Mouse (Mus musculus) bone marrow, adult 2 months (tissue): ENCODE data around the gene Fam71e1. TPM values are rescaled to one million over a fixed set of nuclear protein-coding genes. Genes with fewer than 3 reads are reported as not detected.
A peak's percentile ranks its signal among the peaks of the same experiment; 100 is the strongest.

ENCODE experiments used
- H3K27ac ChIP-seq: fragments of 200-500 bp; 2 replicates; pipeline ENCODE4 v1.5.1; 2012; ENCODE audit warnings: low read depth, mild to moderate bottlenecking, control low read depth, inconsistent platforms, low read length; ENCODE audit not compliant: control insufficient read depth, poor library complexity, insufficient read depth
- H3K4me1 ChIP-seq: fragments of 200-500 bp; 2 replicates; pipeline ENCODE4 v1.6.1; 2011; ENCODE audit warnings: low read length; ENCODE audit not compliant: control insufficient read depth, insufficient read depth
- H3K4me3 ChIP-seq: fragments of 200-500 bp; replicated peaks from 2 replicates; pipeline ENCODE3; 2011; ENCODE audit warnings: mild to moderate bottlenecking, low read depth, low read length, control low read depth; ENCODE audit not compliant: control insufficient read depth
- CTCF ChIP-seq: fragments of 200-500 bp; IDR thresholded peaks from 2 replicates; pipeline ENCODE4 v1.5.1; 2011; ENCODE audit warnings: low read length, control low read depth; ENCODE audit not compliant: control insufficient read depth, insufficient read depth
- POLR2A ChIP-seq: fragments of 200-500 bp; IDR thresholded peaks from 2 replicates; pipeline ENCODE4 v1.6.1; 2011; ENCODE audit warnings: low read depth, mild to moderate bottlenecking, control low read depth, low read length, borderline replicate concordance; ENCODE audit not compliant: control insufficient read depth
- WGBS: fragments of 180-500 bp; shearing (Covaris S2); methylation state at CpG from one replicate; pipeline ENCODE4 v1.1.7; 2018; 5-methylcytosine and 5-hydroxymethylcytosine counted together
- polyA plus RNA-seq: library from polyadenylated mRNA; stranded (reverse); fragments of >200 nt; gene quantifications from 2 replicates; pipeline ENCODE4 v1.2.4, GENCODE M21; 2011; ENCODE audit warnings: low replicate concordance; ENCODE audit not compliant: missing spikeins, insufficient read depth, insufficient read length

Fam71e1 gene
- polyA plus RNA-seq, 1 experiment = 5.0 TPM

DNA sequence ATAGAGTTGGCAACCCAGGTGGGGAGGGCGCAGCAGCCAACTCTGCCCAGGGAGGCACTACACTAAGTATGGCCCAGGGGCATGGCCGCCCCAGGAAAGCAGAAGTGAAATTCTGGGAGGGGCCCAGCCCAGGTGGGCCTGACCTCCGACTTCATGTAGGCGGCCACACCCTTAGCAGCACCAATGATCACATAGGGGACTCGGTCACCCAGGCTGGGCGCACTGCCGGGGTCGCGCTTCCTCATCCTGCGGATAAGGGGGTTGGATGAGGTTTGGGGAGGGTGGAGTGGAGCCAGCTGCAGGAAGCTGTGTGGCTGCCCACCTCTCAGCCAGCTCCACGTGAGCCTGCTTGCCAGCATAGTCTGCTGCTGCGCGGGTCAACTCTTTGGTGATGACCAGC lies 37.9 kb downstream of the Fam71e1 start:
- H3K4me3 ChIP-seq = no peak overlapping the region
- H3K27ac ChIP-seq = peak overlapping the region; percentile 90
- no peak for TF ChIP-seq CTCF
- TF ChIP-seq POLR2A = peak; percentile 36; the same call in 1 of the 2 replicates
- WGBS = 47% methylated on average over 13 of the region's 13 CpGs
- peaks cover 3% of the 10 kb centered on the region for H3K4me1 ChIP-seq

DNA sequence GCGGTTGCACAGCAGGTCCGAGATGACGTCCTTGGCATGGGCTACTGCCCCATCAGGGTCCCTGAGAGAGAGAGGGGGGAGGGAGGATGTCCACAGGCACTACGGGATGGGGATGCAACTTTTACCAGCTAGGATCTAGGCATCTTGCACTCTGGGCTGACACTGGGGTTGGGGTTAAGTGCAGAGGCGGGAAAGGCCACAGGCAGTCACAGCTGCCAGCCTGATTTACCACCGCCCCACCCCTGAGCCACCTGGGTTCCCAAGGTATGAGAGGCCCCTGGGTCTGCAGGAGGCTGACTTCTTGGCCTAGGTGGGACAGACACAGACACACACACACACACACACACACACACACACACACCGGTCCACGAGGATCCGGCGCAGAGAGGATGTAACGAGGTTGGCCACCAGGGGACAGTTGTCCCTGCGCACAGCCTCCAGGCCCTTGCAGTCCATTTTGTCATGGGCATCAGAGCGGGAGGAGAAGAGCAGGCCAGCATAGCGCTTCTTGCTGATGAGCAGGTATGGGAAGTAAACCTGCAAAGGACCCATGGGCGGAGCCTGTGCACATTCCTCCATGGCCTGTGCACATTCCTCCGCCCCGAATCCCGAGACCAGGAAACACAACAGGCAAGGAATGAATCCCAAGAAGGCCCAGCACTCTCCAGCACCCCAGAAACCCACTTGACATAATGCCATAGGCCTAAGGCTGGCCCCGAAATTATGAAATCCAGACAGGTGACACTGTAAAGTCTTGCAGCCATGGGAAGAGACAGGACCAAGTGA lies 38.5 kb downstream of the Fam71e1 start:
- 86% methylated on average over 19 of the region's 19 CpGs for WGBS
- H3K4me1 ChIP-seq = peaks cover 3% of the 10 kb centered on the region
- H3K4me3 ChIP-seq = no peak overlapping the region
- TF ChIP-seq CTCF (0 out of 2 replicates have a peak, but pooled peaks have one; percentile 11), POLR2A (no peak)
- H3K27ac ChIP-seq = peak overlapping the region; percentile 90

DNA sequence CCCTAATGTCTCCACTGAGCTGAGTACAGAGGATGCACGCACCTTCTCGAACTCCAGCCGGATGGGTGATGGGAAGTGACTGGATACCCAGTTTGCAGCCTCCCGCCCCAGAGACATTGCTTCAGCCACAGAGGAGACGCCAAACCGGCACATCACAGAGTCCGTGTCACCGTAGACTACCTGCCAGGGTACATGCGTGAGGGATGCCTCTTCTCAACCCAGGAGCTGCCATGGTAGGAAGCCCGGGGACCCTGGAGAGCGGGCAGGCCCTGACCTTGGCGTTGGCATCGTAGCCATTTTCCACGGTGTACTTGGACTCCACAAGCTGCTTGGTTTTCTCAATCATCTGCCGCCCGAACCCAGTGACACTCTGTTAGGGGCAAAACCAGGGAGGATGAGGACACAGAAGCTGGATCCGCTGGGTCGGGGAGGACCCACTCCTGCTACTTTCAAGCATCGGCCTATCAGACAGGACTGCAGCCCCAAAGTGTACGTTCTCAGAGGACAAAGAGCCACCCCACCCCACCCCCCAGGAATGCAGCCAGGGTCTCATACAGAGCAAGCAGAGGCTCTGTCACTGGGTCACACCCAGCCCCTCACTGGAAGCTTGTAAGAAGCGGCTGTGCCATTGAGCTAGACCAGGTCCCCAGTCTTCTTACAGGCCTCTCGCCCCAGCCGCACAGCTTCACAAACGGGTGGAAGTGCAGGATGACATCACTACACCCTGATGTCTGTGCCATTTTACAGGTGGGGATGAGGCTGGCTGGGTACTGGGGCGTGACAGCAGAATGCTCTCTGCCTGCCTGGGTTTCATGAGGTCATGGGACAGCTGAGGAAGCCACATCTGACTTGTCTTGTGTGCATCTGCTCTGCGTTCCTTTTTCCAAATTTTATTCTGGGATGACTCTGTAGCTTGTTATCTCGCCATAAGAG lies 39.5 kb downstream of the Fam71e1 start:
- Histone ChIP-seq H3K27ac (peak overlapping the region; percentile 57), H3K4me3 (no peak overlapping the region), H3K4me1 (peaks cover 3% of the 10 kb centered on the region)
- TF ChIP-seq CTCF = no peak
- no peak for TF ChIP-seq POLR2A
- WGBS = 90% methylated on average over 27 of the region's 27 CpGs

DNA sequence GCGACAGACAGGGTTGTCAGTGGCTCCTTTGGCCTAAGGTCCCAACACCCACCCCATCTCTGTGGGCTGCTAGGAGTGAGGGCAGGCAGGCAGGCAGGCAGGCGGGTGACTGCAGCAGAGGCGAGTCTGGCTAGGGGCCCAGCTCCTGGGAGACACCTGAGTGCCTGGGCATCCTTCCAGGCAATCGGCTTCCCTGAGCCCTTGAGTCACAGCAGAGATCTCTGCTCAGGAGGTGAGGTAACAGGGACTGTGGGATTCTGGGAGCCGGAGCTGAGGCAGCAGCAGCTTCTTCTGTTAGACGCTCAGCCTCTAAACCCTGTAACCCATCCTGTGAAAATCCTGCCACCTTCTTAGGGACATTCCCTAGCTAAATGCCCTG lies 40.2 kb downstream of the Fam71e1 start:
- no peak overlapping the region for H3K4me3 ChIP-seq
- peaks cover 3% of the 10 kb centered on the region for H3K4me1 ChIP-seq
- peak overlapping the region; percentile 57 for H3K27ac ChIP-seq
- TF ChIP-seq POLR2A = no peak
- no peak for TF ChIP-seq CTCF
- 82% methylated on average over 6 of the region's 6 CpGs for WGBS

DNA sequence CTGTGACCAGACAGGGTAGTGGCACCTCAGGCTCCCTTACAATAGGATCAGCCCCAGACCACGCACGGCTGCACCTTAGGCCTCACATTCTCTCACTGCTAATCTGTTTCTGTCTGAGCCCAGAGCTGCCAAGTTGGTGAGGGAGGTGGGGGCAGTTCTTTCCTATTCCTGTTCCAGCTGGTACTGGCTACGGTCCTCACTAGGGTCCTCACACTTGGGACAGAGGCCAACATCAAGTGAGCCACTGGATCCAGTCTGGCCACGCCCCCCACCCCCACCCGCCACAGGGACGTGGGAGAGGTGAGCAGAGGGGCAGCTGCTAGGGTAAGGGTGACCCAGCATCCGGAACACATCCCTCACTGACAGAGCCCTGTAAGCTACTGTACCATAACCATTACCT lies 40.6 kb downstream of the Fam71e1 start:
- Histone ChIP-seq H3K4me3 (no peak overlapping the region), H3K27ac (peak overlapping the region; percentile 57; the same call in 1 of the 2 replicates), H3K4me1 (peaks cover 3% of the 10 kb centered on the region)
- 84% methylated on average over 7 of the region's 7 CpGs for WGBS
- TF ChIP-seq POLR2A (no peak), CTCF (no peak)

DNA sequence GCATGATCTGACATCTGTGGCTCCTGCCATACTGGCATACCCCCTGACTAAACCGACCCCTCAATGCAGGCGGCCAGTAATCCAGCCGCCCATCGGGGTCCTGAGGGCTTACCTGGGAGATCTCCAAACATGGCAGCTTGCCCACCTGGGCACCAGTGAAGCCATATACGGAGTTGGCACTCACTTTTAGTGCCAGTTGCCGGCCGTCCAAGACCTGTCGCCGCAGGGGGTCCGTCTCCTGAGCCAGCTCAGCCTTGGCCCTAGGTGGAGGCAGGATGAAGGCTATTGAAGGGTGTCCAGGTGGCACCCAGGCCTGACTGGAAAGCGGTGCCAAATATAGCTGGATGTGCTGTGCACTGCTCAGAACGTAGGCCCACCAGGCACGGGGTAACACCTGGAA lies 41.1 kb downstream of the Fam71e1 start:
- H3K4me3 ChIP-seq = no peak overlapping the region
- TF ChIP-seq POLR2A (0 out of 2 replicates have a peak, but pooled peaks have one; percentile 14), CTCF (no peak)
- WGBS = 92% methylated on average over 13 of the region's 13 CpGs
- no peak overlapping the region for H3K27ac ChIP-seq
- peaks cover 3% of the 10 kb centered on the region for H3K4me1 ChIP-seq

DNA sequence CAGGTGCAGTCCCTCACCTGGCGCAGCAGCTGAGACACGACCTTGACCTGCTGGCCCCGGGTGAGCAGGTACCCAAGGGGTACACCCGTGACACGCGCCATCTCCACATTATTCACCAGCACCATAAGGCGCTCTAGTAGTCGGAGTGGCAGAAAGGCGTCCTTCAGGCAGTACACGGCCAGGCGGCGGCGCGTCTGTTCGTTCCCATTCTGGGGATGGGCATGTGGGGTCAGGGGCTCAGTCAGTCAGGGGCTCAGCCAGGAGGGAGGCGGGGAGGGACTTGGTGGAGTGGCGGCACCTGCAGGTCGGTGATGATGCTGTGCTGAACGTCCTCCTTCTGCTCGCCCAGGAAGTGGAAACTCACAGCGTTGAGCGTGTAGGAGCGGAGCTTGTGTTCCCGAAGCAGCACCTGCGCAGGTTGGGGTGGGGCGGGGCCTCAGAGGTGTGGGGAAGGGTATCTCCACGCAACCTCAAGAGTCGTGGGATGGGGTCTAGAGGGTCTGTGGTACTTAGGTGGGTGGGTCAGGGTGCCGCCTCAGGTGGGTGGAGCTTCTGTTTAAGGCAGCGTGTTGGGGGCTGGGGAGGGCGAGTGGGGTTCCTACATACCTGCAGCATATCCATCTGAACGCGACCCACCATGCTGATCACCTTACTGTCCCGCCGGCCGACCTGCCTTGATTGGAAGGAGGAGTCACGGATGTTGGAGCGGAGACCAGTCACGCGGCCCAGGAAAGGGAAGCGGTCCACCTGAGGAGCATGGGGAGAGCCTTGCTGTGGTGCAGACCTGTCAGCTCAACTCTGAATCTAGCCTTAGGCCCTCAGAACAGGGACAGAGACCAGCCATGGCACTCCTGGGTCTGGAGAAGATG lies 42.6 kb downstream of the Fam71e1 start:
- TF ChIP-seq POLR2A (no peak), CTCF (no peak)
- Histone ChIP-seq H3K4me3 (no peak overlapping the region), H3K27ac (no peak overlapping the region), H3K4me1 (peaks cover 1% of the 10 kb centered on the region)
- WGBS = 93% methylated on average over 41 of the region's 41 CpGs

DNA sequence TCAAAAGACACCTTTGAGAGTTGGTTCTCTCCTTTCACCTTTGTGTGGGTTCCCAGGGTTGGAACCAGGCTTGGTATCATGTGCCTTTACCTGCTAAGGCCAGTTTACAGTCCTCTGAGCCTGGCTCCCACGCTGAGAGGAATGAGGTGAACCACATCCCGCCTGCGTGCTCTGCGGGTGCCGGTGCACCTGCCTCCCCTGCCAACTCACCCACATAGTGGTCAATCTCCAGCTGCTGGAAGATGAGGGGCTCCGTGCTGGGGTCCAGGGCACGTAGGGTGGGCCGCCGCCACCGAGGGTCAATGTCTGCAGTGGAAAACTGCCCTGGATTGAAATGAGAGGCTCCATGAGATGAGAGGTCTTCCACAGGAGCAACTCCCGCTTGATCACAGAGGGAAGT lies 46.2 kb downstream of the Fam71e1 start:
- TF ChIP-seq CTCF = no peak
- no peak for TF ChIP-seq POLR2A
- 94% methylated on average over 11 of the region's 11 CpGs for WGBS
- H3K27ac ChIP-seq = no peak overlapping the region

More for the DNA sequence above, 46.2 kb downstream of the Fam71e1 start:
- Histone ChIP-seq H3K4me1 (peaks cover 4% of the 10 kb centered on the region; the same call in 1 of the 2 replicates), H3K4me3 (no peak overlapping the region)
